Mouse (Mus musculus): ENCODE results near the gene Man2a2.

Man2a2 gene

GRCm38 (mm10) chr7:80371041-80371751, at the start of gene Man2a2:
Man2a2 (minus strand) TSS chr7:80371375.
- DNase-seq (ENCODE audit: low read depth, low spot score): peak; percentile 86

- DNase-seq (ENCODE audit: low read depth, low spot score): no peak
Measured at GRCm38 (mm10) chr7:80420586-80420985, 49.4 kb upstream of the Man2a2 start.

GRCm38 (mm10) chr7:80419278-80419677, 48.1 kb upstream of the Man2a2 start:
- no peak for DNase-seq (ENCODE audit: low read depth, low spot score)

GRCm38 (mm10) chr7:80418036-80418435, 46.9 kb upstream of the Man2a2 start:
- DNase-seq (ENCODE audit: low read depth, low spot score): no peak

- no peak for DNase-seq (ENCODE audit: low read depth, low spot score)
Measured at GRCm38 (mm10) chr7:80417601-80418000, 46.4 kb upstream of the Man2a2 start.

GRCm38 (mm10) chr7:80416969-80417368, 45.8 kb upstream of the Man2a2 start:
- peak; percentile 64 for DNase-seq (ENCODE audit: low read depth, low spot score)

- peak; percentile 31 for DNase-seq (ENCODE audit: low read depth, low spot score)
Measured at GRCm38 (mm10) chr7:80414303-80414855, 43.2 kb upstream of the Man2a2 start.

- peak; percentile 37 for DNase-seq (ENCODE audit: low read depth, low spot score)
Measured at GRCm38 (mm10) chr7:80413512-80414302, 42.5 kb upstream of the Man2a2 start.

- DNase-seq (ENCODE audit: low read depth, low spot score): no peak
Measured at GRCm38 (mm10) chr7:80412781-80413180, 41.6 kb upstream of the Man2a2 start.

GRCm38 (mm10) chr7:80412279-80412678, 41.1 kb upstream of the Man2a2 start:
- no peak for DNase-seq (ENCODE audit: low read depth, low spot score)

GRCm38 (mm10) chr7:80410380-80410779, 39.2 kb upstream of the Man2a2 start:
- DNase-seq (ENCODE audit: low read depth, low spot score): no peak

- no peak for DNase-seq (ENCODE audit: low read depth, low spot score)
Measured at GRCm38 (mm10) chr7:80407712-80408111, 36.5 kb upstream of the Man2a2 start.

GRCm38 (mm10) chr7:80406186-80406585, 35.0 kb upstream of the Man2a2 start:
- DNase-seq (ENCODE audit: low read depth, low spot score): peak; percentile 42

- DNase-seq (ENCODE audit: low read depth, low spot score): peak; percentile 52
Measured at GRCm38 (mm10) chr7:80405188-80405695, 34.1 kb upstream of the Man2a2 start, which contains the start of gene Furin. Furin (minus strand) TSS chr7:80405436.

- DNase-seq (ENCODE audit: low read depth, low spot score): peak; percentile 69
Measured at GRCm38 (mm10) chr7:80404101-80404894, 33.1 kb upstream of the Man2a2 start.

- peak; percentile 40 for DNase-seq (ENCODE audit: low read depth, low spot score)
Measured at GRCm38 (mm10) chr7:80403551-80403950, 32.4 kb upstream of the Man2a2 start.

- peak; percentile 79 for DNase-seq (ENCODE audit: low read depth, low spot score)
Measured at GRCm38 (mm10) chr7:80402651-80403321, 31.6 kb upstream of the Man2a2 start.

- DNase-seq (ENCODE audit: low read depth, low spot score): peak; percentile 57
Measured at GRCm38 (mm10) chr7:80401860-80402641, 30.9 kb upstream of the Man2a2 start.

- DNase-seq (ENCODE audit: low read depth, low spot score): no peak
Measured at GRCm38 (mm10) chr7:80401041-80401859, 30.1 kb upstream of the Man2a2 start.
